Mouse (Mus musculus) frontal cortex, postnatal 25 days (tissue): ENCODE results near the gene Slc25a28.

Experiments
- DNase-seq, 2 experiments: peaks; one replicate each; pipeline ENCODE4 v3.0.0; 2022; ENCODE audit warnings: low spot score in 2 of 2

Gene Slc25a28

DNA sequence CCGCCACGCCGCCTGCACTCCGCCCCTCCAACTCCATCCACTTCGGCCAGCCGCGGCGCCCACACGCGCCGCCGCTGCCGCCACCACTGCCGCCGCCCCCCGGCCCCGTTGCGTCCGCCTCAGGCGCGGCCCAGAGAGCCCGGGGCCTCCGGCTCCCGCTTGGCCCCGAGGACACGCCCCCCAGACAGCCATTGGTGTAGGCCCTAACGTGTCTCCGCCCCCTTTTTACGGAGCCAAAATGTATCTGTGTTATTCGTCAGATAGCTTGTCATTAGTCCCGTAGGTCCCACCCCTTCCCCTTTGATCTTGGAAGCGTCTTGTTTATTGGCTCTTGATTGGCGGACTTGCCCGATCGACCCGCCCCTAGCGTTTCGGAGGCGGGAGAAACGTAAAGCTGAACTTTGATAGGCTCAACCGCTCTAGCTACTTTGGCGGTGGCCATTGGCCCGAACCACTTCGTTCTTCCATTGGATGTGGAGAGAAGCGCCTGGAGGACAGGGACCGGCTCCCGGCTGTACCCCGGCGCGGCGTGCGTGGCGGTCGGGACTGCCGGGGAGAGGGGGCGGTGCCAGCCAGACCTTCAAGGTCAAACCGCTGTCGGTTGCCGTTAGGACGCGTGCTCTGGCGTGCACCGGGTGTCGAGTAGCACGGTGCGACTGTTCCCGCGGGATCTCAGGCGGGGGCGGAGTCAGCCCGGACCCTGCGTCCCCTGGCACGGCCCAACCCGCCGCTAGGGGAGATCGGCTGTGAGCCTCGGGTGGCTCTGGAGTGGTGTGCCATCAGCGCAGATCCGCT lies at the start of gene Slc25a28:
Slc25a28 (minus strand) TSS at position 152 of the 795 bp plus-strand sequence.
- peak; percentile 95 to 98 for DNase-seq

DNA sequence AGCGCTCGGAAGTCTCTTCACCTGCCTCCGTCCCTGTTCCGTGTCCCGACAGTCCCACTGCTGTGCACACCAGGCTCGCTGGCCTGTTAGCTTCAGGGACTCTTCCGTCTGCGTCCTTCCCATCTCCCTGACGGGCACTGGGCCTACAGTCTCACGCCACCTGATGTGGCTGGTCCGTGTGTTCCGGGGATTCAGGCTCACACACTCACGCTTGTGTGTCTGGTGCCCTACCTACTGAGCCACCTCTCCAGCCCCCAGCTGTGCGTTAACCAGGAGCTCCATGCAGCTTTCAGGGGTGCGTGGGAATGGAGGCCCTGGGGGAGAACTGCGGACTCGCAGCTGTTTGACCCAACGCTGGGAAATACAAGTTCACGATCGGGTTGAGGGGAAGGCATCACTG lies 49.5 kb upstream of the Slc25a28 start:
- DNase-seq: no peak

DNA sequence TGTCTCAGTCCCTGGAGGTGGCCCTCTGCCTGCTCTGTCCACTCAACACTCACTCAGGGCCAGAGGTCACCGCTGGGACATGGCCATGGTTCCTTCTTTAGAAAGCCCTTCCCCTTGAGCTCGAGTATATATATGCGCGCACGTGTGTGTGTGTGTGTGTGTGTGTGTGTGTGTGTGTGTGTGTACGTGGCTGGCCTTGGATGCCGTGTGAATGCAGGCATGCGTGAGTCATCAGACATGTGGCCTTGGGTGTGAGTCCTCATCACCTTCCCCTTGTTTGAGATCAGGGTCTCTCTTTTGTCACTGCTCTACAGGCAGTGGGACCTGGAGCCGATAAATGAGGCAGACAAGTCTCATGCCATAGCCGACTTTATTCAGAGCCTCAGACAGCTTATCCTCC lies 48.8 kb upstream of the Slc25a28 start:
- no peak for DNase-seq

DNA sequence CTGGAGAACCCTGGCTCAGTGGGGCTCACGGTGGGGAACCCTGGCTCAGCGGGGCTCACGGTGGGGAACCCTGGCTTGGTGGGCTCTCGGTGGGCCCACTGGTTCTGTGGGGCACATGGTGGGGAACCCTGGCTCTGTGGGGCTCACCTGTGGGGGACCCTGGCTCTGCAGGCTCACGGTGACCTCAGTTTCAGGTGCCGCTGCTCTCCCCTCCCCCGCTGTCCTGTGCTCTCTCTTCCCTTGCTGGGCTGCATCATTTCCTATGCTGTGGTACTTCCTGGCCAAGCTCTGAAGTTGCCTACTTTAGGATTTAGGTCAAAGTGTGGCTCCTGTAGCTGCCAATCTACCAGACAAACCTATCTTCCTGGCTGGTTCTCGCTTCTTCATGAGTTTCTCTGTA lies 48.2 kb upstream of the Slc25a28 start:
- no peak for DNase-seq

DNA sequence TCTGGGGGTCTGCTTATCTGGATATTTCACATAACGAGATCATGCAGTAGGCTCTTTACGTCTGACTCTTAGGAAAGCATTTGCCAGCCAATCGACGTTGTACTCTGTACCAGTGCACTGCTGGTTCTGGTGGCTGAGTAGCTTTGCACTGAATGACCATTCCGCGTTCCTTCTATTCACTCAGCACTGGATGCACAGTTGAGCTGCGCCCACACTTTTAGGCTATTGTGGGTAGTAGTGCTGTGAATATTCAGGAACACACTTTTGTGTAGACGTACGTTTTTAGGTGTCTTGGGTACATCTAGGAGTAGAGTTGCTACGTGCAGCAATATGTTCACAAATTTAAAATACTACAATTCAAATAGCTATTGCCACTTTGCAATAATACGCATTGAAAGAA lies 45.4 kb upstream of the Slc25a28 start:
- DNase-seq: no peak

DNA sequence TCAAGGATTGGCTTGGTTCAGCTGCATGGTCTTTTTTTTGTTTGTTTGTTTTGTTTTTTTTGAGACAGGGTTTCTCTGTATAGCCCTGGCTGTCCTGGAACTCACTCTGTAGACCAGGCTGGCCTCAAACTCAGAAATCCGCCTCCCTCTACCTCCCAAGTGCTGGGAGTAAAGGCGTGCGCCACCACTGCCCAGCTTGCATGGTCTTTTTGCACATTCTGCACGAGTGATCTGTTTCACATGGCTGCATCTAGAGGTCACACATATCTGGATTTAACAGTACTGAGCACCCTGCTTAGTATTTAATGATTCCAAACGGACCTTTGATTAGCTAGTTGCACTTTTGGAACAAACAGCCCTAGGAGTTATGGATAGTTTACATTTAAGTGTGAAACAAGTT lies 37.3 kb upstream of the Slc25a28 start:
- DNase-seq: no peak

DNA sequence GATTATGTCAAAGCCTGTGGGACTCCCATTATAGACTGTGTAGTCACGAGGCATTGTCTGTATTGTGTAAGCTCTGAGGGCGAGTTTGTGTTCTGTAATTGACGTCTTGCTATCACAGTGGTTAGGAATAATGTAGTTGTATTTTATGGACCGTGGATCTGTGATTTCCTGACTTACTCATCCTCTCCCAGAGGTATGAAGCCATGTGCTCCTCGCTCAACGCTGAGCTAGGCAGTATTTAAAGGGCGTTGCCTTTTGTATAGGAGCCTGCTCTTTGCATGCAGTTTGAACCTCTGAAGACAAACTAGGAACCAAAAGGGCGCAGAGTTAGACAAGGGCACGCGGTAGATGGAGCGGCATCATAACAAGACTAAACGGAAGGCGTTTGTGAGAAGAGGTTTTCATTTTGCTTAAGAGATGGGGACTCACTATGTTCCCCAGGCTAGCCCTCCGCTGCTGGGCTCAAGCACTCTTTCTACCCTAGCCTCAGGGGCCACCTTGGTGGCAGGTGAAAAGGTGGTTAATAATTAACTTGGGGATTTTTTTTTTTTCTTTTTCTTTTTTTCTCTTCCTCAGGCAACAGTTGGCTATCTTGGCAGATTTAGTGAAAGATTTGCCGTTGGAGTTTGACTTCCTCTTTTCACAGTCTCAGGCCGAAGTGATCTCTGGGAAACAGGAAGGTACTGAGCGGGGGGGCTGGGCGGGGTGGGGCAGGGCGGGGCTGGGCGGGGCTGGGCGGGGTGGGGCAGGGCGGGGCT lies 36.7 kb upstream of the Slc25a28 start:
- DNase-seq: no peak

DNA sequence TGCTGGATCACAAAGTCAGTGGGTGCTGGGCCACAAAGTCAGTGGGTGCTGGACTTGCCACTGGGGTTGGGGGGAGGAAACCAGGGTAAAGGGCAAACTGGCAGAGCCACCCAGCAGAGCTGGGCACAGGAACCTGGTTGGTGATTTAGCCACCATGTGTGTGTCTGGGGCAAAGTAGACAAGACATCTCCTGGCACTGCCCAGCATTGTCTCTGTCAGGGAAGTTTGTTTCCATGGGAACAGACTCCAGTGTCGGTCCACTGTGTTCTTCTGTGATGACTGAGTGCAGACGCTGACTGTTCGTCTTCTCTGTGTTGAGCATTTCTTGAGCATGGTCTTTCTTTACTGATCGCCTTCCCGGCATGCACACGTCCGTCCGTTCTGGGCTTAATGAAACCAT lies 34.6 kb upstream of the Slc25a28 start:
- DNase-seq: no peak

DNA sequence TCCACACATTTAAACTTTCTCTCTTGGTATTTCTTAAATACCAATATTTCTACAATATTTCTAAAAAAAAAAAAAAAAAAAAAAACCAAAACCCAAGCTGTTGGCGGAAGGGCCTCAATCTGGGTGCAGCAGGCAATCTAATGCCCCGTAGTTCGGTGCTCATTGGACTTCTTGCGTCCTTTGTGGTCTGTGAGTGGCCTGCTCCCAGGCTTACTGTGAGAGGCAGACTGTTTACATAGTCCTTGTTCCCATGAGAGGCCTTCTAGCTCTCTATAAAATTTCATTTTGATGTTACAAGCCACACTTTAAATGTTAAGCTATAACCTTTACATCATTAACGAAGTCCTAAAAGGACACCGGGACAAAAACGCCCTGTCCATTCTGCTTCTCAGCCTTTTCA lies 33.5 kb upstream of the Slc25a28 start:
- no peak for DNase-seq

DNA sequence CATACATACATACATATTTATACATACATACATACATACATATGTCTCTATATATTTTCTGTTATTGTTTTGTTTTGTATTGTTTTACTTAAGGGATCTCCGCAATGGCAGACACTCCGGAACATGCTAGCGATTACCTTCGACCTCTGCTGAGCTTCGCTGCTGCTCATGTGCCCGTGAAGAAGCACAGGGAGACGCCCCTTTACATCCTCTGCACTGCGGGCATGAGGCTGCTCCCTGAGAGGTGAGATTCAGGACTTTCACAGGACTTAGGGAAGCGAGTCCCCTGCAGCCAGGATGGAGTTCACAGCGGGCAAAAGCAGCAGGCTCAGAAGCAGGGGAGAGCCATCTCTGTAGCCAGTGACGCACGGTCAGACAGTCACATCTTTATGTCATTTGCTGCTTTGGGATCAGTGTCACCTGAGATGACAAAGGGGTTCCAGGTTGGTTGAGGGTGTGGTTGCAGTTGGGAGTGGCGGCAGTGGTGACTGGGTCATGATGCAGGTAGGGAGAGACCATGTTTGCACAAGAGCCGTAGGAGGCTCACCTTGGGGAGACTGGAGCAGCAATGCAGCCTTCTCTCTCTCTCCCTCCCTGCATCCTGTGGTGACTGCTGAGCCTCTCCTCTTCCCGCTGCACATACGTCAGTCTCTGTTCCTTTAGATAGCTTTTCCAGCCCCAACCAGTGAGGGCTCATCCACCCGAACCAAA lies 30.3 kb upstream of the Slc25a28 start:
- DNase-seq: no peak

DNA sequence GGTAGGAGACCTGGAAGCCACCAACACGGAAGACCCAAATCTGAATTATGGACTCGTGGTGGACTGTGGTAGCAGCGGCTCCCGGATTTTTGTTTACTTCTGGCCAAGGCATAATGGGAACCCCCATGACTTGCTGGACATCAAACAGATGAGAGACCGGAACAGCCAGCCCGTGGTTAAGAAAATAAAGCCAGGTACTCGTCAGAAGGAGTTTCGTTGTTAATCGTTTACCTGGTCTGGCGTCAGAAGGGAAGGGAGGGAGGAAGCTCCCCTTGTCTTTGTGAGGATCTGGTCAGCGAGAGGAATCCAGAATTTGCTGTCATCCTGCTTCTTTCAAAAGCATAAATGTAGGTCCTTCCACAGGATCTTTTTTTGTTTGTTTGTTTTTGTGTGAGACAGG lies 29.5 kb upstream of the Slc25a28 start:
- DNase-seq: no peak

DNA sequence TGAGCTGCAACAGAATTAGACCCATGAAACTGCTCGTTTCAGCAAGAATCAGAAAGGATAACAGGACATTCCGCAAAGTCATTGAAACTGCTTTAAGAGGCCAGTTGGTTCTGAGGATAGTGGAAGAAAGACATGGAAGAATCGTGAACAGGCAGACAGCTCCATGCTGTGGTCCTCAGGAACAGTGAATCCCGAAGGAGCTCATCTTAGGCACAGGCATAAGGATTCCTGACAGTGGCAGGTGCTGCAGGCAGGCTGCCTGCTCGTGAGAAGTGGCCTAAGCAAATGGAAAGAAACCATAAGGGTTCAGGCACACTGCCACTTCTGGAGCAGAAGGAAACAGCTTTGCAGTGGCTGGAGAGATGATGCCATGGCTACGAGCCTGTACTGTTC lies 25.1 kb upstream of the Slc25a28 start:
- no peak for DNase-seq

DNA sequence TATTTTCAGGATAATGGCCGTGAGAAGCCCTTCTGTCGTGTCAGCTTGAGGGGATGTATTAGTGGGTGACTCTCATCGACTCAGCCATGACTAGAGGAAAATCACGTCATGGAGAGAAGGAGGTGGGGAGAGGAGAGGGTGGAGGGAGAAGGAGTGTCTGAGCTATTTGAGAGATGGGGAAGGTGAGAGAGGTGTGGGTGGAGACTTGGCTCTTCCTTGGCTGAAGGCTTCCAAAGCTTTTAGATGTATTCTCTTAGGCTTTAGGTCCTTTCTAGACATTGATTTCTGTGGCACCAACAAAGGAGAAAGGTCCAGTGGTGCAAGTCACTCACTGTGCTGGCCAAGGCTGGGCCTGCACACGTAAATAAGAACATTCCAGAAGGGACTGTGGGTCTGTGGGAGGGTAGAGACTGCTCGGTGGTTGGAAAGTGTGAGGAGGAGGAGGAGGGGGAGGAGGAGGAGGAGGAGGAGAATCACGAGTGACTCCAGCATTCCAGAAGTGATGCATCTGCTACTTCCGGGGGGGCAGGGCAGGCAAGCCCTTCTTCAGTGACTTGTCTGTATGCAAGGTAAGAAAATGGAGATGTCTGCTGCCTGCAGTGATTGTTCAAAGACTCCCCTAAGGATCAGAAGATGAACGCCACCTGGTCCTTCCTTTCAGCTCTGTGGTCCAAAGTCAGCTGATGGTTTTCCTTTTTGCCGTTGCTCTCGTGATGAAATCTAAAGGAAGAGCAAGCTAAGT lies 24.5 kb upstream of the Slc25a28 start:
- no peak for DNase-seq

DNA sequence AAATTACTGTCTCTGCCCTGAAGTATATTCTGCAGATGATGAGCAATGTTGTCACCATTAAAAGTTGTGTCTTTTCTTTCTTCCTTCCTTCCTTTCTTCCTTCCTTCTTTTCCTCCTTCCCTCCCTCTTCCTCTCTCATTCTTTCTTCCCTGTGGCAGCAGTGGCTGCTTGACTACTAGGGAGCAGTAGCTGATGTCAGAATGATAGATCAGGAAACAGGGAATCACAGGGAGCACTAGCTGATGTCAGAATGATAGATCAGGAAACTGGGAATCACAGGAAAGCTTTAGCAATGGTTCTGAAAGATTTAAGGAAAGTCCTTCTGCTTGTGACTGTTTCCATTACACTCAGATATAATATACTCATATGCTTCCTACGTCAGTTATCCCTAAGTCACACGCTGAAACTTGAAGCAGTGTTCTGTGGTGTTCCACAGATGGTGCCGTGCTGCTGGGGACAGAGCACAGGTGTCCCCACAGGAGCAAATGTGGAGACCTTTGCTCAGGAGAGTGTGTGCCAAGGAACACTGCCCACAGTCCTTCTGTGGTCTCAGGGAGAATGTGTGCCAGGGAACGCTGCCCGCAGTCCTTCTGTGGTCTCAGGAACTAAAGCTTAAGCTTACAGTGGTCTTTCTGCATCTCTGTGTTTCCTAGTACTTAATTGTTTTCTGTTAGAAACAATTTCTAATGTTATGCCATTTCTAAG lies 23.1 kb upstream of the Slc25a28 start:
- no peak for DNase-seq

DNA sequence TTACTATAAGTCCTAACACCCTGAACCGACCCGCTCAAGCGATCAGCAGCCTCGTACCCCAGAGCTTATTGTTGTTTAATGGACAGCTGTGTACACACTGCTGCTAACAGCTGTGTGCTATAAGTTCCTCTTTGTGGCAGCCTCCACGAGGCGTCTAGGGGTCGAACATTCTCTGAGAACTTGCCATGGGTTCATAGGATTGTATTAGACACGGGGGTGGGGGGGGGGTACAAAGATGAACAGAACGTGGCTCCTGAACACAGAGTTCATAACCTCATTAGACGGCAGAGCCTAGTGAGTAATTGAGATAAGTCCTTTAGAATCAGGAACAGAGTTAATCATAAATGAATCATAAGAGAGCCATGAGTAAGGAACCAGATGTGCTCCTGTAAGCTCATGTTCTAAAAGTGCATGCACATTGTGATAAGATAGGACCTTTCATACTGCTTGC lies 20.9 kb upstream of the Slc25a28 start:
- no peak for DNase-seq

DNA sequence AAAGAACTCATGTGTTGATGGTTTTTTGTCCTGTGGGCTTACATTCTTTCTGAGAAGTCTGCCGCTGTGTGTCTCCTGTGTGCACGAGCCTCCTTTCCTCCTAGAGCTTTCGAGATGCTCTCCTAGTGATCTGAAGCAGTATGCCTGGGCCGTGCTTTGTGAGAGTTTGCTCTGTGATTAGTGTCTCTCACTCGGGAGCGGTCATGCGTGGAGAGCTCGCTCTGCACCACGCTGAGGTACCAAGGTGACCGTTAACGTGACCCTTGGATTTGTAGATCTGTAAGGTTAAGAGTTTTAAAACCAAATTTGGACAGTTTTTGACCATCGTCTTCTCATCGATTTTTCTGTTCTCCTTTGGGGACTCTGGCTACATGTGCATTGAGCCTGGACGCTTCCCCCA lies 18.1 kb upstream of the Slc25a28 start:
- no peak for DNase-seq

DNA sequence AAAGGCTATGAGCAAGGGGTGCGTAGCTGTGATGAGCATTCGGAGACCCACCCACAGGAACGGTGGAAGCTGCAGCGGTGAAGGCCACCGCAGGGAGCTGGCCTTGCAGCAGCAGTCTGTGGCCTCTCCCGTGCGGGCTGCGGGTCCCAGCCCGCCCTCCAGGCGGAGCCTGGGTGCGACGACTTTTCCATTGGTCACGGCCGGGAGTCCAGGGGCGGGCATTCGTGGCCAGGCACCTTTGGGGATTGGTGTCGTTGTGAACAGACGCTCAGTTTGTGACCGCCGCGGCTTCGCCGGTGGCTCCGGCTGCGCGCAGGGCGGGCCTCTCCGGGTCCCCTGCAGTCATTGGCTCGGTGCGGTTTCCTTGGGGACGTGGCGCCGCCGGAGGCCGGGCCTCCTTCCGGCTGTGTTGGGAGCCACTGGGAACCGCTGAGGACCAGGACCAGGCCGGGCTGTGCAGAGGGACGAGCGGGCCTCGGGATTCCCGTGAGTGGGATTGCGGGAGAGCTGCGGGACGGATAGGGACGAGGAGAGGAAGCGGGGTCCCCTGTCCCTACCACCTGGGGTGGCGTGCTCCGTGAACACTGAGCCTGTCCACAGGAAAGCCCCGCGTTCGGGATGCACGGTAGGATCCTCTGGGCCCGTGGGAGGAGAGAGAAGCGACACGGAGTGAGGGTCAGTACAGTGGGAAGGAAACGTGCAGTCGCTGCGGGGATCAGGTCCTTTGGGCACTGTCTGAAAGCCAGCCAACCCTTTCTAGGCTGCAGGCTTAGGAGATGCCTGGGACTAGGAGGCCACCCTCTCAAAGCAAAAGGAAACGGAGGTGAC lies 15.0 kb upstream of the Slc25a28 start, which contains the start of gene Entpd7:
Entpd7 (plus strand) TSS at position 254 of the 828 bp plus-strand sequence.
- peak; percentile 93 to 94 for DNase-seq

DNA sequence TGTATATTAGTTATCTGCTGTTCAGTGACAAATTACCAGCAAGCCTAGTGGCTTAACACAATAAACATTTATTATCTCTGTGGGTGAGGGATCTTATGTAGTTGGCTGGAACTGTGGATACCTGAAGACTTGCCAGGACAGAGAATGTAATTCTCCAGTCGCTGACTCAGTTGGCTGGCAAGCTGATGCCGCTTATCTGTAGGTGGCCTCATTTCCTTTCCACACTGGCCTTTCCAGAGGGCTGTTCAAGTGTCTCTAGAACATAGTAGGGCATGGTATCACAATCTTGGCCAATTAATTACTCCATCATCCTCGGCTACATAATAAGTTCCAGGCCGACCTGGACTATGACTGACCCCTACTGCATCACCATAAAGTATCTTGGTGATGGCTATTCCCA lies 6.9 kb upstream of the Slc25a28 start:
- DNase-seq: no peak

DNA sequence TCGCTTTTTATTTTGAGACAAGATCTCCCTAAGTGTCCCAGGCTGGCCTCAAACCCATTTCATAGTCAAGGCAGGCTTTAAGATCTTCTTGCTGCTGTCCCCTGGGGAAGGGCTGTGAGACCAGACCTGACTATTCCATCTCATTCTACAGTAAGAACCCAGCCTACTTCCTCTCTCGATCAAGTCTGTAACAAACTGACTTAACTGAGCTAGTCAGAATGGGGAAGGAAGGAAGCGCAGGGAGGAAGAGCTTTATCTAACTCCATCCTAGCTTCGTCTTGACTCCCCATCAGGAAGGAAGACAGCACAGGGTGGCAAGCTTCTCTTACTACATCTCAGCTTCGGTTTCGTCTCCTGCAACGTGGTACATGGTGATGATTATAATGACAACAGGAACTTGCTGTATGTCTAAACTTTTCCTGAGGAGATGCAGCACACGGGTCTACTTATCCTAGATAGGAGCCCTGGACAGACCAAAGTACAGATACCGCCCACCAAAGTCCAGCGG lies 4.8 kb upstream of the Slc25a28 start:
- no peak for DNase-seq

DNA sequence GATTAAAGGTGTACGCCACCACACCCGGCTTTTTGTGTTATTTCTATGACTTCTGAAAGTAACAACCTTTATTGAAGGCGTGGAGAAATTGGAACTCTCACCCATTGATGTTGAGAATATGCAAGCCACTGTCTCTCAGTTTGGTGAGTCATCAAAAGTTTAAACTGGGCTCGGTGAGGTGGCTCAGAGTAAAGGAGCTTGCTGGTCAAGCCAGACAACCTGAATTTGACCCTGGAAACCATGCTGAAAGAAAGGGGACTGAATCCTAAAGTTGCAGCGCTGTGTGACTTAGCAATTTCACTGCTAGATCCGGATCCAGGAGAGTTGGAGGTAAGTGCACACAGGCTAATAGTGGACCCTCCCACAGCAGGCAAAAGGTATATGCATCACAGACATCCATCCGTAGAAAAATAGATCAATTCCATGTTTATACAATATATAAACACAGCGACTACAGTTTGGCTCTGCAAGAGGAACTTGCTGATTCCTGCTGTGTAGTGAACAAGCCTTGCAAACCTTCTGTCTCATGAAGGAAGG lies 3.9 kb upstream of the Slc25a28 start:
- no peak for DNase-seq
